Mouse (Mus musculus) right cerebral cortex, postnatal 25 days (tissue): Measurements from ENCODE around the gene Hexb.
A peak's percentile ranks its signal among the peaks of the same experiment; 100 is the strongest.
"Not testable (repeated sequence)": the region's sequence is repeated elsewhere in the genome, so short reads cannot be mapped to it uniquely, and the experiment has no call there.

Source experiments
- DNase-seq: peaks from one replicate; pipeline ENCODE4 v3.0.0; 2022

Hexb gene

GRCm38 (mm10) chr13:97178943-97179342, 19.2 kb downstream of the Hexb start:
- no peak for DNase-seq

DNA sequence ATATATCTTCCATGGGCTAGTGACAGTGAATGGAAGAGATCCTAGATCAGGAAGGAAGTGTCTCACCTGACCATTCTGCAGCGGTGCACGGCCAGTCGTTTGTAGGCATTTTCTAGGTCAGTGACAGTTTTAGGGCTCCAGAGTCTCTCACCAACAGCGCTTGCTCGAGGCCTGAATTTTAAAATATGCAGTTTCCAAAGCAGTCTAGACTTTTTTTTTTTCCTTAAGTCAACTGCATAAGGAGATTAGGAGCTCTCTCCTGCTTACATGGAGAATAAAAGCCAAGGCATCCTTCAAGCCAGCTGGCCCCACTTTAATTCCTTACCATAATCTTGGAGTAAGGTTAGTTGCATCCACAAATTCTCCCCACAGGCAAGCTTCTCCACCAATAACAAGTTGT, 21.4 kb downstream of the Hexb start:
- DNase-seq, result no peak

- DNase-seq, result no peak
Observed at GRCm38 (mm10) chr13:97175520-97176264, 22.5 kb downstream of the Hexb start.

GRCm38 (mm10) chr13:97145834-97146233, 52.3 kb downstream of the Hexb start:
- no peak for DNase-seq

GRCm38 (mm10) chr13:97142321-97142720, 55.8 kb downstream of the Hexb start:
- DNase-seq, result no peak

DNA sequence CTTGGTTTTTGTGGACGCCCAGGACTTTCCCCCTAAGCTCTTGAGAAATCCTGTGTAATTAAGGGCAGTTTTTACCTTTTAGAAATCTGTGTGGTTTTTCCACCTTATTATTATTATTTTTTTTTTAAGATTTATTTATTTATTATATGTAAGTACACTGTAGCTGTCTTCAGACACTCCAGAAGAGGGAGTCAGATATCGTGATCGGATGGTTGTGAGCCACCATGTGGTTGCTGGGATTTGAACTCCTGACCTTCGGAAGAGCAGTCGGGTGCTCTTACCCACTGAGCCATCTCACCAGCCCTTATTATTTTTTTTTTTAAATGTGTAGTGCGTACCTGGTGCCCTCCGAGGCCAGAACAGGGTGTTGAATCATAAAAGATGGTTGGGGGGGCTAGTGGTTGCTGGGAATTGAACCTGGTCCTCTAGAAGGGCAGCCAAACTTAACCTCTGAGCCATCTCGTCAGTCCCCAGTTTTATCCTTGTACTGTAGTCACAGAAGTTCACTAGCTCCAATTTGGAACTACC, 59.7 kb downstream of the Hexb start:
- not testable (repeated sequence) for DNase-seq

DNA sequence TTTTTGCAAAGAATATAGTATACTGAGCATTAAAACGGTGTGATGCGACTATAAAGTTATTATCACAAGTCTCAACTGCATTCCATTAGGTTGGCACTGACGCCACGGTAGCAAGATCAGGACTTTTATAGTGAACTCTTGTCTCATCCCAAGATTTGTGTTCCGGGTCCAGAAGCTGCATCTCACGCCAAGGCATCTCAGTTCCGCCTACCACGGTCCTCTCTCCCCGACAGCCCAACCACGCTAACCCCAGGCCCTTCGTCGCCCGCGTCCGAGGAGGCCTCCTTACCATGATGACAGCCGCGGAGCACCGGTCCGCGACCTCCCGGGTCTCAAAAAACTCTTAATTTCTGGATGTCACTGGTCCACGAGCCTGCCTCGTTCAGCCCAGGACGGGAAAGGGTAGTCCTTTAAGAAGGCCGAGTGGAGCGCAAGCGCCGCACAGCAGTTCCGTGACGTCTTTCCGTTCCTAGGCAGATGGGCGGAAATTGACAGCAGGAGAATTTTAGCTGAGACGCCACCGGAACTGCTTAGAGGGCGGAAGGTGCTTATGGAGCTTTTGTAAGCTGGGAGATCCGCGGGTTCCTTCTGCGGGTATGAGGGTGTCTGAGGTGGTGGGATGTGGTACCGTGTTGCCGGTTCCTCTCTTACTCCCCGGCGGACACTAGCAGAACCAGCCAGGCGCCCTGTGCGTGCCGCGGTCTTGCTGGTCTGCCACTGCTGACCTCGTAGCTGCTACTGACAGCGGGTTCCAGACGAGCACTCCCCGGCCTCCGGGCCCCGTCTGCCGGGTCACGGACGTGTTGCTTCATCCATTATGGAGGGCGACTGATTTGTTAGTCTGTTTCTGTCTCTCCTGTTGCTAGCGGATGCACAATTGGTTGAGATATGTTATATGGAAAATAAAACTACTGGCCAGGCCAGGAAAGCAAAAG, 60.4 kb downstream of the Hexb start, which contains the start of the genes Gfm2 and Nsa2:
TSS of gene Gfm2 (plus strand) at position 472 of the 935 bp plus-strand sequence.
TSS of gene Nsa2 (minus strand) at position 472 of the 935 bp plus-strand sequence.
- DNase-seq, result peak; percentile 91

- not testable (repeated sequence) for DNase-seq
Observed at GRCm38 (mm10) chr13:97130413-97130812, 67.7 kb downstream of the Hexb start.

DNA sequence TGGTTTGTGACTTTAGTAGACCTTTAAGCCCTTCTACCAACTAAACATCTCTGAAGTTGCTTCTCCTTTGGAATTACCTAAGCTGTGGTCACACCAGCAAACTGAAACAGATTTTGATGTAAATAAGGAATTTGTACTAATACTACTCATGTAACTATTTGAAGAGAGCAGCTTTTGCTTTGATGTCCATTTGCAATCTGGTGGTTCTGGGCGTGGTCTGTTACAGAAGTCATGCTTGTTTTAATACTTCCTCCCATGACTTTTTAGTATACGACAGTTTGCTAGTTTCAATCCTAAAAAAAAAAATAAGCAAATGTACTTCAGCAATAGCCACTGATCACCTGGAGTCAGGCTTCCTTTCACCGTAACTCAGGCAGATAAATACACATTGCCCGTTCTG, 68.5 kb downstream of the Hexb start:
- DNase-seq, result not testable (repeated sequence)
